Mouse (Mus musculus): ENCODE measurements around the gene Prps1l3. TPM values are rescaled to one million over a fixed set of nuclear protein-coding genes. Genes with fewer than 3 reads are reported as not detected.

The Prps1l3 gene
- total and polyA plus RNA-seq, 3 experiments = 5.8 to 20.4 (median 18.5) TPM

GRCm38 (mm10) chr12:57194609-57195008 is 35.6 kb upstream of the Prps1l3 start:
- H3K4me1 ChIP-seq (ENCODE audit: control insufficient read depth, insufficient read depth, low read length) = peaks cover 1% of the 10 kb centered on the region; the same call in 1 of the 2 replicates
- H3K36me3 ChIP-seq (ENCODE audit: control insufficient read depth, insufficient read depth, low read length) = no peaks in the 10 kb centered on the region
- intact Hi-C loops (cut with DNase I) = no loop called here
- no peak for DNase-seq
- TF ChIP-seq CTCF (IDR thresholded peaks at IDR 0.05) (peak; percentile 42), POLR2A (IDR thresholded peaks at IDR 0.05; ENCODE audit: insufficient read depth, low read depth, low read length) (no peak), EP300 (IDR thresholded peaks at IDR 0.05; ENCODE audit: insufficient read depth, low read depth, low read length) (no peak)
- peaks cover 9% of the 10 kb centered on the region for H3K27me3 ChIP-seq (ENCODE audit: control insufficient read depth, insufficient read depth, low read length)
- H3K4me3 ChIP-seq = no peak overlapping the region
- WGBS = 21% methylated on average over 3 of the region's 3 CpGs
- H3K79me2 ChIP-seq (replicated peaks; ENCODE audit: control insufficient read depth, insufficient read depth, low read length) = no peaks in the 10 kb centered on the region
- no peak overlapping the region for H3K27ac ChIP-seq
- no peak overlapping the region for H3K9ac ChIP-seq (ENCODE audit: low read depth, low read length)

GRCm38 (mm10) chr12:57196286-57196607 is 34.0 kb upstream of the Prps1l3 start:
- Histone ChIP-seq H3K79me2 (replicated peaks; ENCODE audit: control insufficient read depth, insufficient read depth, low read length) (no peaks in the 10 kb centered on the region), H3K4me3 (peak overlapping the region; percentile 56), H3K27me3 (ENCODE audit: control insufficient read depth, insufficient read depth, low read length) (peaks cover 9% of the 10 kb centered on the region), H3K4me1 (ENCODE audit: control insufficient read depth, insufficient read depth, low read length) (peaks cover 1% of the 10 kb centered on the region; the same call in 1 of the 2 replicates), H3K36me3 (ENCODE audit: control insufficient read depth, insufficient read depth, low read length) (no peaks in the 10 kb centered on the region), H3K27ac (no peak overlapping the region), H3K9ac (ENCODE audit: low read depth, low read length) (peak overlapping the region; percentile 77; the same call in 1 of the 2 replicates)
- no peak for TF ChIP-seq CTCF (IDR thresholded peaks at IDR 0.05)
- no peak for TF ChIP-seq POLR2A (IDR thresholded peaks at IDR 0.05; ENCODE audit: insufficient read depth, low read depth, low read length)
- no peak for TF ChIP-seq EP300 (IDR thresholded peaks at IDR 0.05; ENCODE audit: insufficient read depth, low read depth, low read length)
- 44% methylated on average over 8 of the region's 8 CpGs for WGBS
- no peak for DNase-seq
- intact Hi-C loops (cut with DNase I) = no loop called here

DNA sequence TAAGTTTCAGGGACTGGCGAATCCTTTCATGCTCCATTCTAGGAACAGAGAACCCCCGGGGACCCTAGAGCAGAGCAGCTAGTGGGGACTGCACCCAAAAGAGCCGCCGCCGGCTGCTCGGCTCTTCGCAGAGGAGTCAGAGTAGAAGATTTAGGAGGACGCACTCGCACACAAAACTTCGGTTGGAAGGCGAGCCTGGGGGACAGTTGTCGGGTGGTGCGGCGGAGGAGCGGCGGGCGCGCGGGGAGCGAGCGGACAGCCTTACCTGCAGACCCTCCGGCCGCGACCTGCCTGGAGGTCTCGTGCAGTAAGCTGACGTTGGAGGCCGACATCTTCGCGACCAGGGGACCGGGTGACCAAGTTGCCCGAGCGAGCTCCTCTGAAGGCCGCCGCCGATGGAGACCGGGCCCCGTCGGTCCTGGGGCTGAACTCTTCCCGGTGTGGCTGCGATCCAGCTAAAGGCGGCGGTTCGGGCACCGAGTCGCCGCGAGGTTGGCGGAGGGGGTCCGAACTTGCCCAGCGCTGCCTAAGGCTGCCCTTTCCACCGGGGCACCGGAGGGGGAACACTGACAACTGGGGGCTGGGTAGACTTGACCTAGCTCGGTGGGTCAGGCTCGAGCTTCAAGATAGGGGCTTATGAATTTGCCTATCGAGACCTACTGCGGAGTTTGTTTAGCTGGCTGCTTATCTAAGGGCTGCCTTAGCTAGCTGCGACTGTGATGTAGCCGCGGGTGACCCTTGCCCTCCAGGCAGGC is 33.4 kb upstream of the Prps1l3 start:
- 3% methylated on average over 59 of the region's 59 CpGs for WGBS

DNA sequence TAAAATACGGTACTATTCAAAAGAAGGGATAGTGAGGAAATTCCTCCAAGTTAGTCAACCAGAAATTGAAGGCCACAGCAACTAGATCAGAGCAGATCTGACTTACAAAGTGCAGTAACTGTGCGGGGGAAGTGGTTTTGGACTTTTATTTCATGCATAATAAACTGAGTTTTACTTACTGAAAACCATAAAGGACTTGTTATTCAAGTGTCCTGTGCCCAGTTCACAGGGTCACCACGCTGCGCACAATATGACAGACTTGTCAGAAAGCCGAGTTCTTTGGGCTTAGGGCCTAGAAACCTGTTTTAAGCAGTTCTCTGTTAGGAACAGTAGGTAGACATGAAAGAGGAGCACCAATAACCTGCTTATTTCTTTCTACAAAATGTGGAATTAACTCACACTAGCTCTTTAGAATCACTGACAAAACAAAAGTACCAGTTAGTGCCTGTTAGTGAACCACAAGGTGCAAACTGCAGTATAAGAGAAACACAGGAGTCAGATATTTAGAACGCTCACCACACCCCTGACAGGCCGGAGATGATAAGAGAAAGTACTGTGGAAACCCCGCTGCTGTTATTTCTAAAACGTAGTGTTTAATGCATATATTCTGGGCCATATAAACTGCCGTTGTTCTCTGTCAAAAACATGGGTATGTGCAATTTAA is 32.7 kb upstream of the Prps1l3 start, which contains the start of gene Slc25a21:
TSS of gene Slc25a21 (minus strand) at position 110 of the 664 bp plus-strand sequence.
- H3K9ac ChIP-seq (ENCODE audit: low read depth, low read length) = peak within 1 kb of the TSS; percentile 77
- TF ChIP-seq POLR2A (IDR thresholded peaks at IDR 0.05; ENCODE audit: insufficient read depth, low read depth, low read length) (no peak), EP300 (IDR thresholded peaks at IDR 0.05; ENCODE audit: insufficient read depth, low read depth, low read length) (no peak), CTCF (IDR thresholded peaks at IDR 0.05) (no peak)
- peaks cover 1% of the 10 kb centered on the region; the same call in 1 of the 2 replicates for H3K4me1 ChIP-seq (ENCODE audit: control insufficient read depth, insufficient read depth, low read length)
- H3K27me3 ChIP-seq (ENCODE audit: control insufficient read depth, insufficient read depth, low read length) = peaks cover 9% of the 10 kb centered on the region
- 91% methylated on average over 10 of the region's 10 CpGs for WGBS
- H3K36me3 ChIP-seq (ENCODE audit: control insufficient read depth, insufficient read depth, low read length) = no peaks in the 10 kb centered on the region
- H3K4me3 ChIP-seq = peak within 1 kb of the TSS; percentile 56
- no peaks in the 10 kb centered on the region for H3K79me2 ChIP-seq (replicated peaks; ENCODE audit: control insufficient read depth, insufficient read depth, low read length)
- intact Hi-C loops (cut with DNase I) = no loop called here
- no peak for DNase-seq
- H3K27ac ChIP-seq = no peak within 1 kb of the TSS

More for the DNA sequence above, 33.4 kb upstream of the Prps1l3 start:
- DNase-seq = peak; percentile 36 to 54
- intact Hi-C loops (cut with DNase I) = no loop called here
- Histone ChIP-seq H3K36me3 (ENCODE audit: control insufficient read depth, insufficient read depth, low read length) (no peaks in the 10 kb centered on the region), H3K27me3 (ENCODE audit: control insufficient read depth, insufficient read depth, low read length) (peaks cover 9% of the 10 kb centered on the region), H3K4me3 (peak overlapping the region; percentile 56), H3K79me2 (replicated peaks; ENCODE audit: control insufficient read depth, insufficient read depth, low read length) (no peaks in the 10 kb centered on the region), H3K9ac (ENCODE audit: low read depth, low read length) (peak overlapping the region; percentile 77), H3K27ac (no peak overlapping the region), H3K4me1 (ENCODE audit: control insufficient read depth, insufficient read depth, low read length) (peaks cover 1% of the 10 kb centered on the region; the same call in 1 of the 2 replicates)
- TF ChIP-seq CTCF (IDR thresholded peaks at IDR 0.05) (no peak), POLR2A (IDR thresholded peaks at IDR 0.05; ENCODE audit: insufficient read depth, low read depth, low read length) (no peak), EP300 (IDR thresholded peaks at IDR 0.05; ENCODE audit: insufficient read depth, low read depth, low read length) (no peak)

GRCm38 (mm10) chr12:57198269-57198668 is 31.9 kb upstream of the Prps1l3 start:
- DNase-seq = no peak
- intact Hi-C loops (cut with DNase I) = no loop called here
- H3K9ac ChIP-seq (ENCODE audit: low read depth, low read length) = no peak overlapping the region
- H3K4me1 ChIP-seq (ENCODE audit: control insufficient read depth, insufficient read depth, low read length) = peaks cover 1% of the 10 kb centered on the region; the same call in 1 of the 2 replicates
- no peak overlapping the region for H3K27ac ChIP-seq
- H3K36me3 ChIP-seq (ENCODE audit: control insufficient read depth, insufficient read depth, low read length) = no peaks in the 10 kb centered on the region
- no peak overlapping the region for H3K4me3 ChIP-seq
- TF ChIP-seq EP300 (IDR thresholded peaks at IDR 0.05; ENCODE audit: insufficient read depth, low read depth, low read length) (no peak), POLR2A (IDR thresholded peaks at IDR 0.05; ENCODE audit: insufficient read depth, low read depth, low read length) (no peak), CTCF (IDR thresholded peaks at IDR 0.05) (no peak)
- H3K79me2 ChIP-seq (replicated peaks; ENCODE audit: control insufficient read depth, insufficient read depth, low read length) = no peaks in the 10 kb centered on the region
- H3K27me3 ChIP-seq (ENCODE audit: control insufficient read depth, insufficient read depth, low read length) = peaks cover 9% of the 10 kb centered on the region

DNA sequence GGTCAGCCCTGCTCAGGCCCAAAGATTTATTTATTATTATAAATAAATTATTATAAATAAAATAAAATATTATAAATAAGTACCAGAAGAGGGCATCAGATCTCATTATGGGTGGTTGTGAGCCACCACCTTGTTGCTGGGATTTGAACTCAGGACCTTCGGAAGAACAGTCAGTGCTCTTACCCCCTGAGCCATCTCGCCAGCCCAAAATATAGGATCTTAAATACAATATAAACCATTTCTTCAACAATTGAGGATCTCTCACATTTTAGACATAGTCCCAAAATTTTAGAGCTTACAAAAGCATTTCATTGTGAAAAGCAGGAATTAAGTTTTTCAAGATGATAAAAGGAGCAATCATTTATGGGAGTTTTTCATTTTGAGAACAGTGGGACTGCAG is 30.8 kb upstream of the Prps1l3 start:
- no peaks in the 10 kb centered on the region for H3K36me3 ChIP-seq (ENCODE audit: control insufficient read depth, insufficient read depth, low read length)
- H3K4me3 ChIP-seq = no peak overlapping the region
- no peak for DNase-seq
- peaks cover 1% of the 10 kb centered on the region; the same call in 1 of the 2 replicates for H3K4me1 ChIP-seq (ENCODE audit: control insufficient read depth, insufficient read depth, low read length)
- H3K27me3 ChIP-seq (ENCODE audit: control insufficient read depth, insufficient read depth, low read length) = peaks cover 9% of the 10 kb centered on the region
- 91% methylated on average over 2 of the region's 2 CpGs for WGBS
- intact Hi-C loops (cut with DNase I) = no loop called here
- H3K27ac ChIP-seq = no peak overlapping the region
- no peaks in the 10 kb centered on the region for H3K79me2 ChIP-seq (replicated peaks; ENCODE audit: control insufficient read depth, insufficient read depth, low read length)
- TF ChIP-seq POLR2A (IDR thresholded peaks at IDR 0.05; ENCODE audit: insufficient read depth, low read depth, low read length) (no peak), EP300 (IDR thresholded peaks at IDR 0.05; ENCODE audit: insufficient read depth, low read depth, low read length) (no peak), CTCF (IDR thresholded peaks at IDR 0.05) (no peak)
- no peak overlapping the region for H3K9ac ChIP-seq (ENCODE audit: low read depth, low read length)
